Mouse (Mus musculus) testis, adult 2 months (tissue): ENCODE results near the gene Pcdh9. TPM values are rescaled to one million over a fixed set of nuclear protein-coding genes. Genes with fewer than 3 reads are reported as not detected.
"Not testable (repeated sequence)": the region's sequence is repeated elsewhere in the genome, so short reads cannot be mapped to it uniquely, and the experiment has no call there.

Experiments
- H3K27ac ChIP-seq: fragments of 200-500 bp; 2 replicates; pipeline ENCODE4 v1.5.1; 2012; ENCODE audit warnings: low read depth, low read length; ENCODE audit not compliant: control insufficient read depth, insufficient read depth
- H3K27me3 ChIP-seq: fragments of 200-500 bp; 2 replicates; pipeline ENCODE4 v1.6.1; 2012; ENCODE audit warnings: mild to moderate bottlenecking, low read length, moderate library complexity; ENCODE audit not compliant: control insufficient read depth, insufficient read depth
- H3K36me3 ChIP-seq: fragments of 200-500 bp; 2 replicates; pipeline ENCODE4 v1.6.1; 2012; ENCODE audit warnings: mild to moderate bottlenecking, low read length; ENCODE audit not compliant: control insufficient read depth, insufficient read depth
- H3K4me1 ChIP-seq: fragments of 200-500 bp; 2 replicates; pipeline ENCODE4 v1.6.1; 2012; ENCODE audit warnings: low read length; ENCODE audit not compliant: control insufficient read depth, insufficient read depth
- H3K4me3 ChIP-seq: fragments of 200-500 bp; 2 replicates; pipeline ENCODE4 v1.5.1; 2012; ENCODE audit warnings: low read depth, mild to moderate bottlenecking, low read length, moderate library complexity, mixed read lengths; ENCODE audit not compliant: control insufficient read depth
- CTCF ChIP-seq: fragments of 200-500 bp; IDR thresholded peaks from 2 replicates; pipeline ENCODE4 v1.5.1; 2012; ENCODE audit warnings: low read depth, mild to moderate bottlenecking, inconsistent platforms, low read length, moderate library complexity; ENCODE audit not compliant: control insufficient read depth, insufficient read depth, insufficient replicate concordance
- POLR2A ChIP-seq: fragments of 200-500 bp; IDR thresholded peaks from 2 replicates; pipeline ENCODE4 v1.6.1; 2012; ENCODE audit warnings: low read depth, mild to moderate bottlenecking, inconsistent platforms, low read length, moderate library complexity; ENCODE audit not compliant: control insufficient read depth
- polyA plus RNA-seq: library from polyadenylated mRNA; depleted of rRNA; stranded (reverse); fragments of >200 nt; gene quantifications from 2 replicates; pipeline ENCODE4 v1.2.3, GENCODE M21; 2012

Gene Pcdh9
- polyA plus RNA-seq, 1 experiment, result 0.78 TPM

GRCm38 (mm10) chr14:93253411-93253810, 637.1 kb downstream of the Pcdh9 start:
- no peak overlapping the region for H3K27ac ChIP-seq
- no peak overlapping the region for H3K4me3 ChIP-seq
- H3K4me1 ChIP-seq, result no peaks in the 10 kb centered on the region
- no peaks in the 10 kb centered on the region for H3K36me3 ChIP-seq
- no peak for TF ChIP-seq POLR2A
- TF ChIP-seq CTCF, result no peak
- no peaks in the 10 kb centered on the region for H3K27me3 ChIP-seq

- Histone ChIP-seq H3K27ac (no peak overlapping the region), H3K36me3 (no peaks in the 10 kb centered on the region), H3K27me3 (no peaks in the 10 kb centered on the region), H3K4me3 (no peak overlapping the region), H3K4me1 (no peaks in the 10 kb centered on the region)
- TF ChIP-seq CTCF (no peak), POLR2A (no peak)
Measured at GRCm38 (mm10) chr14:93240263-93240662, 650.2 kb downstream of the Pcdh9 start.

DNA sequence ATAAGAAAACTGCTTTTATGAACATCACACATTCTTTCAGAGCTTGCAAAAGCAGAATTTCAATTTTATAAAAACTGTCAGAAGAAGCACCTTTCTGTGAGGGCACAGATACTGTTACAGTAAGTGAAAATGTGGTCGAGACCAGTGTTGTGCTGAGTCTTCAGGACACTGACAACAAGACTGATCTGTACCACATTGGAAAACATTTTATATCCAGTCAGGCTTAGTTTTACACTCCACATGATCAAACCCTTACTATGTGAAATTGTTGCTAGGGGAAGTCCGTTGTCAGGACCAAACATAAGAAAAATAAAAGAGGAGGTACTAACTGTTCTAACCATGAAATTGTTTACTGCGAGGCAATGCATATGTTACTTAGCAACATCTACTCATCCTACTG, 656.1 kb downstream of the Pcdh9 start:
- H3K27me3 ChIP-seq, result no peaks in the 10 kb centered on the region
- no peaks in the 10 kb centered on the region for H3K4me1 ChIP-seq
- no peaks in the 10 kb centered on the region for H3K36me3 ChIP-seq
- no peak for TF ChIP-seq POLR2A
- TF ChIP-seq CTCF, result no peak
- H3K27ac ChIP-seq, result no peak overlapping the region
- no peak overlapping the region for H3K4me3 ChIP-seq

GRCm38 (mm10) chr14:93233599-93233998, 656.9 kb downstream of the Pcdh9 start:
- no peak overlapping the region for H3K4me3 ChIP-seq
- H3K4me1 ChIP-seq, result no peaks in the 10 kb centered on the region
- H3K36me3 ChIP-seq, result no peaks in the 10 kb centered on the region
- no peak overlapping the region for H3K27ac ChIP-seq
- H3K27me3 ChIP-seq, result no peaks in the 10 kb centered on the region
- TF ChIP-seq CTCF, result no peak
- TF ChIP-seq POLR2A, result no peak

- H3K4me1 ChIP-seq, H3K27me3 ChIP-seq, H3K27ac ChIP-seq, H3K4me3 ChIP-seq, H3K36me3 ChIP-seq: not testable (repeated sequence)
Measured at GRCm38 (mm10) chr14:93214846-93215245, 675.6 kb downstream of the Pcdh9 start.

GRCm38 (mm10) chr14:93199791-93200190, 690.7 kb downstream of the Pcdh9 start:
- no peak overlapping the region for H3K4me3 ChIP-seq
- TF ChIP-seq POLR2A, result no peak
- TF ChIP-seq CTCF, result no peak

DNA sequence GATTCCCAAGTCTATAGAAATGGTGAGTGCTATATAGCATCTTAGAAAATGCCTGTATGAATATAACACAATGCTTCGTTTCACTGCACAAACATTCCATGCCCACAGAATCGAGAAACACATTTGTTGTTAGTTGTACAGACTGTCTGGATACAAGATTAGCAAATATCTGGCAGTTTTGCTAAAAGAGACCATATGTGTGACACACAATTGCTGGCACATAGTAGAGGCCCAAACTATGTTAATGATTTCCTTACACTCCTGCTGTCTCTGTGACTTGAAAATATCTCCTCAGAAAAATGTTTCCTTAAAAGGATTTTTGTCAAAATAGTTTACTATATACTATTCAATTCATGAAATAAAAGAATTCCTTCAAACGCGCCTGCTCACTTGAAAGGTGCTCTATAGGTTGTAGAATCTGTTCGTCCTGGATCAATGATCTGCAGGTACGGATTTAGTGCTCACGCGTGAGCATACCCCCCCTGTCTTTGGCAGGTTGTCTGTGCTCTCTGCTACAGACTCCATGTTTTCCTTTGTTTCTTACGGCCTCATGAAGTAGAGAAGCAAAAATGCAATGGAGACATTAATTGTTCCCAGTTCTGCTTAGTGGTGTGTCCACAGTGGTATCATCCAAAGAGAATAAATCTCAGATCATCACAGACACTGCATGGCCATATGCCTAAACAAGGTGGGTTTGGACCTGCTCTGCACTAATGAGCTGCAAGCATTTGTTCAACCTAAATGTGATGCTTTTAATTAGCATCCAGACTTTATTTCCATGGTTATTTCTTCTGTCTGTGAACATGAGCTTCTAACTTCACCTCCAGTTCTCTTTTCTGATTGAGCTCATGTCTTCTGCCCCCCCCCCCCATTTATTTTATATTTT, 707.6 kb downstream of the Pcdh9 start:
- no peaks in the 10 kb centered on the region for H3K36me3 ChIP-seq
- H3K27ac ChIP-seq, result no peak overlapping the region
- no peaks in the 10 kb centered on the region for H3K27me3 ChIP-seq
- TF ChIP-seq POLR2A, result no peak
- TF ChIP-seq CTCF, result no peak
- no peak overlapping the region for H3K4me3 ChIP-seq
- no peaks in the 10 kb centered on the region for H3K4me1 ChIP-seq

More at GRCm38 (mm10) chr14:93199791-93200190, 690.7 kb downstream of the Pcdh9 start:
- H3K36me3 ChIP-seq, result no peaks in the 10 kb centered on the region
- no peaks in the 10 kb centered on the region for H3K27me3 ChIP-seq
- H3K27ac ChIP-seq, result no peak overlapping the region
- peaks cover 5% of the 10 kb centered on the region; the same call in 1 of the 2 replicates for H3K4me1 ChIP-seq
